Comparison of ENCODE assay signal across 12 mouse cellular contexts in the genomic region with DNA sequence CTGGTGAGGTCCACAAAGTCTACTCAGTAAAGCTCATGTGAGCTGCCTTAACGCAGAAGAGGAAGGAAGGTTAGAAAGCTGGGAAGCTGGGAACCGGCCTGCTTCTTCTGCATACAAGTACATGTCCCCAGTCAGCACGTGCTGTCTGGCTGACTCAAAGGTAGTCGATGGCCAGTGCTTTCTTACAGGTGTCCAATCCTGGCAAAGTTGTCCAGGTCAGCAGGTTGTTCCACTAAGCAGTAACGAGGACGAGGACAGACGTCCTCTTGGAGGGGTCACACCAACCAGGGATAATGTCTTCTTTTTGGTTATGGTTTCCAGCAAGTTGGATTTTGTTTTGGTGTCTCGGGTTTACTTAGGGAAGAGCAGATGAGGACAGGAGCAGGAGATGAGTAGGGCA. TPM values are rescaled to one million over a fixed set of nuclear protein-coding genes. Genes with fewer than 3 reads are reported as not detected.
DNase-seq lines count a peak whose midpoint lies in the region; ATAC-seq and TF ChIP-seq lines count a peak whose summit lies in the region.
"Had no signal": no experiment of that assay in that cellular context is flagged by ENCODE, and none has a peak within 500 bp of the region (broad histone marks: within the 10 kb centered on the region; RNA-seq: fewer than 3 reads in every experiment).

No protein-coding gene starts in this region.

- DNase-seq in heart, embryonic 10.5 days (ENCODE audit: low spot score) = no peak
- no peak for DNase-seq in heart, postnatal 14 days
- DNase-seq in embryonic facial prominence, embryonic 10.5 days (ENCODE audit: low spot score) = peak; percentile 49
- no peak for DNase-seq in liver, postnatal 0 days
- DNase-seq in urinary bladder, postnatal 4 days (ENCODE audit: low spot score in 2 of 2) = no peak
- no peak for DNase-seq in cerebellum, adult 8-10 months
- DNase-seq: cerebellum, adult 2 months; left cerebral cortex, postnatal 4 days had no signal

- no peak for ATAC-seq in intestine, embryonic 15.5 days
- ATAC-seq in liver, postnatal 0 days = no peak
- ATAC-seq in megakaryocyte-erythroid progenitor cell, adult 5-6 weeks (replicated peaks; ENCODE audit: low FRiP score, low TSS enrichment, poor library complexity, severe bottlenecking) = no peak
- ATAC-seq: inflammation-experienced regulatory T-cells, adult 6 months had no signal

- TF ChIP-seq EP300 in liver, postnatal 0 days (IDR thresholded peaks at IDR 0.05; ENCODE audit: low read depth) = no peak

- peak overlapping the region; percentile 94 for H3K4me2 ChIP-seq in intestine, embryonic 15.5 days (replicated peaks)
- peak overlapping the region; percentile 73; the same call in 1 of the 2 replicates for H3K4me2 ChIP-seq in liver, postnatal 0 days (ENCODE audit: low read depth, low read length)
- H3K4me2 ChIP-seq: midbrain, embryonic 11.5 days had no signal

- intact Hi-C loops in heart, postnatal 14 days (cut with DNase I) = no loop called here

- no peaks in the 10 kb centered on the region for H3K9me3 ChIP-seq in heart, embryonic 10.5 days
- no peaks in the 10 kb centered on the region for H3K9me3 ChIP-seq in embryonic facial prominence, embryonic 10.5 days
- H3K9me3 ChIP-seq in intestine, embryonic 15.5 days = no peaks in the 10 kb centered on the region
- H3K9me3 ChIP-seq in liver, postnatal 0 days (ENCODE audit: low read length) = no peaks in the 10 kb centered on the region

- 5% methylated on average over 8 of the region's 8 CpGs for whole genome bisulfite sequencing in heart, embryonic 10.5 days
- WGBS in embryonic facial prominence, embryonic 10.5 days = 5% methylated on average over 8 of the region's 8 CpGs
- WGBS in intestine, embryonic 15.5 days = 40% methylated on average over 8 of the region's 8 CpGs
- WGBS in liver, postnatal 0 days (ENCODE audit: insufficient replicate concordance) = 46% methylated on average over 8 of the region's 8 CpGs

- peaks cover 100% of the 10 kb centered on the region for H3K27me3 ChIP-seq in heart, embryonic 10.5 days (ENCODE audit: insufficient read depth, poor library complexity, severe bottlenecking)
- peaks cover 100% of the 10 kb centered on the region for H3K27me3 ChIP-seq in embryonic facial prominence, embryonic 10.5 days (replicated peaks; ENCODE audit: low read depth, poor library complexity, severe bottlenecking)
- no peaks in the 10 kb centered on the region for H3K27me3 ChIP-seq in intestine, embryonic 15.5 days (replicated peaks)
- peaks cover 77% of the 10 kb centered on the region for H3K27me3 ChIP-seq in liver, postnatal 0 days (ENCODE audit: insufficient read depth, low read length)

- H3K27ac ChIP-seq in heart, embryonic 10.5 days = 0 out of 2 replicates have a peak overlapping the region, but pooled peaks have one; percentile 83
- H3K27ac ChIP-seq in embryonic facial prominence, embryonic 10.5 days (replicated peaks) = no peak overlapping the region
- peak overlapping the region; percentile 94 for H3K27ac ChIP-seq in intestine, embryonic 15.5 days
- H3K27ac ChIP-seq in liver, postnatal 0 days (ENCODE audit: low read depth) = no peak overlapping the region

- 0 out of 2 replicates have a peak overlapping the region, but pooled peaks have one; percentile 81 for H3K9ac ChIP-seq in intestine, embryonic 15.5 days
- H3K9ac ChIP-seq in liver, postnatal 0 days (replicated peaks) = no peak overlapping the region

- H3K4me1 ChIP-seq in heart, embryonic 10.5 days = peaks cover 15% of the 10 kb centered on the region
- peaks cover 14% of the 10 kb centered on the region for H3K4me1 ChIP-seq in embryonic facial prominence, embryonic 10.5 days
- H3K4me1 ChIP-seq in intestine, embryonic 15.5 days (replicated peaks) = peaks cover 50% of the 10 kb centered on the region
- peaks cover 9% of the 10 kb centered on the region for H3K4me1 ChIP-seq in liver, postnatal 0 days (ENCODE audit: insufficient read depth)

- TF ChIP-seq CTCF in liver, postnatal 0 days (IDR thresholded peaks at IDR 0.05; ENCODE audit: low read depth) = no peak

- H3K4me3 ChIP-seq in heart, embryonic 10.5 days = peak overlapping the region; percentile 61; the same call in 1 of the 2 replicates
- no peak overlapping the region for H3K4me3 ChIP-seq in embryonic facial prominence, embryonic 10.5 days
- peak overlapping the region; percentile 65 for H3K4me3 ChIP-seq in intestine, embryonic 15.5 days (replicated peaks)
- H3K4me3 ChIP-seq in liver, postnatal 0 days (ENCODE audit: low read depth, low read length) = no peak overlapping the region

- H3K36me3 ChIP-seq in heart, embryonic 10.5 days = no peaks in the 10 kb centered on the region
- H3K36me3 ChIP-seq in embryonic facial prominence, embryonic 10.5 days (replicated peaks) = no peaks in the 10 kb centered on the region
- no peaks in the 10 kb centered on the region for H3K36me3 ChIP-seq in intestine, embryonic 15.5 days
- no peaks in the 10 kb centered on the region for H3K36me3 ChIP-seq in liver, postnatal 0 days (replicated peaks; ENCODE audit: insufficient read depth, low read length)

RNA-seq across cellular contexts. Expression of a gene that starts 1.6 kb away (rescaled TPM):
- 0.17 and 1.4 TPM in 2 replicates for polyA plus RNA-seq in heart, embryonic 10.5 days (2016; fragmentation: Nextera tagmentation; extraction: Ambion mirVana)
- under 1 TPM; 0.44 to 0.62 TPM for total RNA-seq in heart, postnatal 14 days (2021)
- polyA plus RNA-seq in embryonic facial prominence, embryonic 10.5 days (2016; fragmentation: Nextera tagmentation; extraction: Ambion mirVana) = 0.09 TPM in 1 of 2 replicates, not detected in the other
- 3.7 and 4.5 TPM in 2 replicates for polyA plus RNA-seq in intestine, embryonic 15.5 days (2015; fragmentation: Nextera tagmentation; extraction: Ambion mirVana)
- 0.13 and 0.30 TPM in 2 replicates for polyA plus RNA-seq in liver, postnatal 0 days (2015; fragmentation: Nextera tagmentation; extraction: Ambion mirVana)
- 1.9 and 2.2 TPM in 2 replicates for total RNA-seq in megakaryocyte-erythroid progenitor cell, adult 5-6 weeks (2014; fragmentation: Nextera tagmentation)
- total RNA-seq in megakaryocyte-erythroid progenitor cell, adult 5-6 weeks (2017) = 0.46 and 0.66 TPM in 2 replicates
- total RNA-seq: left cerebral cortex, postnatal 4 days had no signal
- polyA plus RNA-seq: inflammation-experienced regulatory T-cells, adult 6 months; midbrain, embryonic 11.5 days had no signal

RNA-seq across cellular contexts. Expression of a gene that starts 12.6 kb away (rescaled TPM):
- polyA plus RNA-seq in heart, embryonic 10.5 days (2016; fragmentation: Nextera tagmentation; extraction: Ambion mirVana) = 0.07 and 1.5 TPM in 2 replicates
- total RNA-seq in heart, postnatal 14 days (2021) = under 1 TPM; 0.17 to 0.20 TPM
- polyA plus RNA-seq in embryonic facial prominence, embryonic 10.5 days (2016; fragmentation: Nextera tagmentation; extraction: Ambion mirVana) = 0.12 and 0.64 TPM in 2 replicates
- 1.9 and 2.0 TPM in 2 replicates for polyA plus RNA-seq in intestine, embryonic 15.5 days (2015; fragmentation: Nextera tagmentation; extraction: Ambion mirVana)
- not detected in 2 replicates for polyA plus RNA-seq in liver, postnatal 0 days (2015; fragmentation: Nextera tagmentation; extraction: Ambion mirVana)
- total RNA-seq in megakaryocyte-erythroid progenitor cell, adult 5-6 weeks (2014; fragmentation: Nextera tagmentation) = not detected in 2 replicates
- not detected in 2 replicates for total RNA-seq in megakaryocyte-erythroid progenitor cell, adult 5-6 weeks (2017)
- total RNA-seq: left cerebral cortex, postnatal 4 days had no signal
- polyA plus RNA-seq: inflammation-experienced regulatory T-cells, adult 6 months; midbrain, embryonic 11.5 days had no signal

RNA-seq across cellular contexts. Expression of a gene that starts 14.5 kb away (rescaled TPM):
- 0.58 and 6.0 TPM in 2 replicates for polyA plus RNA-seq in heart, embryonic 10.5 days (2016; fragmentation: Nextera tagmentation; extraction: Ambion mirVana)
- 1 to 10 TPM; 1.4 to 2.1 TPM for total RNA-seq in heart, postnatal 14 days (2021)
- 0.23 TPM in 1 of 2 replicates, not detected in the other for polyA plus RNA-seq in embryonic facial prominence, embryonic 10.5 days (2016; fragmentation: Nextera tagmentation; extraction: Ambion mirVana)
- polyA plus RNA-seq in intestine, embryonic 15.5 days (2015; fragmentation: Nextera tagmentation; extraction: Ambion mirVana) = 22.9 and 25.1 TPM in 2 replicates
- polyA plus RNA-seq in liver, postnatal 0 days (2015; fragmentation: Nextera tagmentation; extraction: Ambion mirVana) = 0.58 and 0.73 TPM in 2 replicates
- 1.1 and 2.6 TPM in 2 replicates for total RNA-seq in megakaryocyte-erythroid progenitor cell, adult 5-6 weeks (2014; fragmentation: Nextera tagmentation)
- 0.56 and 0.76 TPM in 2 replicates for total RNA-seq in megakaryocyte-erythroid progenitor cell, adult 5-6 weeks (2017)
- total RNA-seq: left cerebral cortex, postnatal 4 days had no signal
- polyA plus RNA-seq: inflammation-experienced regulatory T-cells, adult 6 months; midbrain, embryonic 11.5 days had no signal

RNA-seq across cellular contexts. Expression of a gene that starts 18.6 kb away (rescaled TPM):
- 0.30 TPM in 1 of 2 replicates, not detected in the other for polyA plus RNA-seq in heart, embryonic 10.5 days (2016; fragmentation: Nextera tagmentation; extraction: Ambion mirVana)
- not detected for total RNA-seq in heart, postnatal 14 days (2021)
- polyA plus RNA-seq in embryonic facial prominence, embryonic 10.5 days (2016; fragmentation: Nextera tagmentation; extraction: Ambion mirVana) = not detected in 2 replicates
- 2.2 and 2.3 TPM in 2 replicates for polyA plus RNA-seq in intestine, embryonic 15.5 days (2015; fragmentation: Nextera tagmentation; extraction: Ambion mirVana)
- not detected in 2 replicates for polyA plus RNA-seq in liver, postnatal 0 days (2015; fragmentation: Nextera tagmentation; extraction: Ambion mirVana)
- 1.5 TPM in 1 of 2 replicates, not detected in the other for total RNA-seq in megakaryocyte-erythroid progenitor cell, adult 5-6 weeks (2014; fragmentation: Nextera tagmentation)
- not detected in 2 replicates for total RNA-seq in megakaryocyte-erythroid progenitor cell, adult 5-6 weeks (2017)
- total RNA-seq: left cerebral cortex, postnatal 4 days had no signal
- polyA plus RNA-seq: inflammation-experienced regulatory T-cells, adult 6 months; midbrain, embryonic 11.5 days had no signal

RNA-seq across cellular contexts. Expression of a gene that starts 23.2 kb away (rescaled TPM):
- polyA plus RNA-seq in heart, embryonic 10.5 days (2016; fragmentation: Nextera tagmentation; extraction: Ambion mirVana) = 0.57 and 3.7 TPM in 2 replicates
- total RNA-seq in heart, postnatal 14 days (2021) = 1 to 10 TPM; 1.2 TPM
- polyA plus RNA-seq in embryonic facial prominence, embryonic 10.5 days (2016; fragmentation: Nextera tagmentation; extraction: Ambion mirVana) = 0.66 and 2.2 TPM in 2 replicates
- polyA plus RNA-seq in intestine, embryonic 15.5 days (2015; fragmentation: Nextera tagmentation; extraction: Ambion mirVana) = 5.8 and 6.2 TPM in 2 replicates
- 0.16 and 0.17 TPM in 2 replicates for polyA plus RNA-seq in liver, postnatal 0 days (2015; fragmentation: Nextera tagmentation; extraction: Ambion mirVana)
- total RNA-seq in megakaryocyte-erythroid progenitor cell, adult 5-6 weeks (2014; fragmentation: Nextera tagmentation) = 0.77 and 1.4 TPM in 2 replicates
- total RNA-seq in megakaryocyte-erythroid progenitor cell, adult 5-6 weeks (2017) = not detected in 2 replicates
- total RNA-seq: left cerebral cortex, postnatal 4 days had no signal
- polyA plus RNA-seq: inflammation-experienced regulatory T-cells, adult 6 months had no signal

Comparison
In these comparisons a context has a peak if more than half of its experiments do, and no peak if none do; other contexts are left out.
1. H3K27ac ChIP-seq: peak in heart, embryonic 10.5 days (single experiment) and intestine, embryonic 15.5 days (single experiment); none in embryonic facial prominence, embryonic 10.5 days (single experiment) and liver, postnatal 0 days (single experiment).
2. H3K4me3 ChIP-seq: peak in heart, embryonic 10.5 days (single experiment) and intestine, embryonic 15.5 days (single experiment); none in embryonic facial prominence, embryonic 10.5 days (single experiment) and liver, postnatal 0 days (single experiment).